Mouse (Mus musculus) limb, embryonic 13.5 days (tissue): ENCODE results near the gene Gpt2. TPM values are rescaled to one million over a fixed set of nuclear protein-coding genes. Genes with fewer than 3 reads are reported as not detected.

Source experiments
- ATAC-seq: fragments of 200-750 bp; cut with Nextera tagmentation; 2 replicates; pipeline ENCODE4 v1.8.0; 2017; ENCODE audit warnings: low read depth, moderate number of reproducible peaks, moderate TSS enrichment; ENCODE audit not compliant: low FRiP score
- H3K27ac ChIP-seq: fragments of 300-500 bp; sonication (generic); 2 replicates; pipeline ENCODE4 v1.5.1; 2015; ENCODE audit warnings: inconsistent platforms, mild to moderate bottlenecking, moderate library complexity
- H3K27me3 ChIP-seq: fragments of 300-500 bp; sonication (generic); 2 replicates; pipeline ENCODE4 v1.6.1; 2015; ENCODE audit warnings: mild to moderate bottlenecking, inconsistent platforms
- H3K36me3 ChIP-seq: fragments of 300-500 bp; sonication (generic); 2 replicates; pipeline ENCODE4 v1.6.1; 2015; ENCODE audit warnings: inconsistent platforms, mild to moderate bottlenecking, moderate library complexity
- H3K4me1 ChIP-seq: fragments of 300-500 bp; sonication (generic); 2 replicates; pipeline ENCODE4 v1.6.1; 2015; ENCODE audit warnings: inconsistent platforms
- H3K4me2 ChIP-seq: fragments of 300-500 bp; sonication (generic); replicated peaks from 2 replicates; pipeline ENCODE4 v1.6.1; 2015; ENCODE audit warnings: inconsistent platforms, mild to moderate bottlenecking, moderate library complexity
- H3K4me3 ChIP-seq: fragments of 300-500 bp; sonication (generic); 2 replicates; pipeline ENCODE4 v1.5.1; 2015; ENCODE audit warnings: moderate library complexity, mild to moderate bottlenecking, inconsistent platforms
- H3K9ac ChIP-seq: fragments of 300-500 bp; sonication (generic); 2 replicates; pipeline ENCODE4 v1.6.1; 2015; ENCODE audit warnings: mild to moderate bottlenecking, inconsistent platforms
- H3K9me3 ChIP-seq: fragments of 300-500 bp; sonication (generic); 2 replicates; pipeline ENCODE4 v1.6.1; 2016; ENCODE audit warnings: inconsistent platforms
- WGBS: fragments of 180-500 bp; shearing (Covaris S2); methylation state at CpG from one replicate; pipeline ENCODE4 v1.1.7; 2015; 5-methylcytosine and 5-hydroxymethylcytosine counted together
- polyA plus RNA-seq: library from polyadenylated mRNA; unstranded; fragments of >200 nt; fragmentation: Nextera tagmentation; extraction: Ambion mirVana; gene quantifications from 2 replicates; pipeline ENCODE4 v1.2.1, GENCODE M21; 2015

Gene Gpt2
- polyA plus RNA-seq, 1 experiment from 2014 or later, result 43.6 TPM

DNA sequence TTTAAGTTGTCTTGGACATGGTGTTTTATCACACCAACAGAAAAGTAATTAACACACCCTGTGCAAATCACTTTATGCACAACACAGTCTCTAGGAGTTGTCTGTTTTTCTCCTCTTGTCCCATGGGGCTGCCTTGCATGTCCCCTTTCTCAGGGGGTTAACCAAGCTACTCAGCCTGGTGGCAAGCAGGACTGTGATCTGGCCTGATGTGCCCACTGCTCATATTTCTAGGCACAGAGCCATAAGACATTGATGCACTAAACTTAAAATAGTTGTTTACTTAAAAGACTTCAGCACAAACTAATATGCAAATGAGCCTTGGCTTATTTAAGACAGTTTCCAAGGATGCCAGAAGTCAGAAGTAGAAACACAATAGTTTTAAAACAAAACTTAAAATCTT is 28.1 kb upstream of the Gpt2 start:
- no peak overlapping the region for H3K4me2 ChIP-seq
- no peaks in the 10 kb centered on the region for H3K4me1 ChIP-seq
- H3K9me3 ChIP-seq, result no peaks in the 10 kb centered on the region
- H3K27ac ChIP-seq, result no peak overlapping the region
- no peaks in the 10 kb centered on the region for H3K27me3 ChIP-seq
- H3K36me3 ChIP-seq, result no peaks in the 10 kb centered on the region
- H3K9ac ChIP-seq, result no peak overlapping the region
- no peak for ATAC-seq
- no peak overlapping the region for H3K4me3 ChIP-seq

DNA sequence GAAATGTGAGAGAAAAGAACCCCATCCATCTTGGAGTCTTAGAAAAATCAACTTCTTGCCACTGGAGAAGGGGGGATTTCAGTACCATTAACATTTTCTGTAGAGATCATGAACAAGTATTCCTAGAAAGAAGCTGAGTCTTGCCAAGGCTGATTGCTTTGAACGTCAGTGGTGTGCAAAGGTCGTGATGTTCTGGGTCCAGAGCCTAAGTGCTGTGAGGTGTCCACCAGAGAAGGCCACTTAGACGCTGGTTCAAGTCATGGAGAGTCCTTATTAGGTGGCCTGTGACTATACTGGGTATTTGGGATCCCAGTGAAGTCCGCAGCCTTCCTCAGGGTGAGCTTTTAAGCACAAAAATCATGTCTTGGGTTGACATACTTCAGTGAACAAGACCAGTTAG is 26.3 kb upstream of the Gpt2 start:
- no peaks in the 10 kb centered on the region for H3K36me3 ChIP-seq
- H3K4me1 ChIP-seq, result no peaks in the 10 kb centered on the region
- no peak overlapping the region for H3K4me3 ChIP-seq
- H3K27ac ChIP-seq, result no peak overlapping the region
- H3K27me3 ChIP-seq, result no peaks in the 10 kb centered on the region
- no peak overlapping the region for H3K9ac ChIP-seq
- H3K4me2 ChIP-seq, result no peak overlapping the region
- no peaks in the 10 kb centered on the region for H3K9me3 ChIP-seq
- no peak for ATAC-seq
- WGBS, result 78% methylated on average over 4 of the region's 4 CpGs

DNA sequence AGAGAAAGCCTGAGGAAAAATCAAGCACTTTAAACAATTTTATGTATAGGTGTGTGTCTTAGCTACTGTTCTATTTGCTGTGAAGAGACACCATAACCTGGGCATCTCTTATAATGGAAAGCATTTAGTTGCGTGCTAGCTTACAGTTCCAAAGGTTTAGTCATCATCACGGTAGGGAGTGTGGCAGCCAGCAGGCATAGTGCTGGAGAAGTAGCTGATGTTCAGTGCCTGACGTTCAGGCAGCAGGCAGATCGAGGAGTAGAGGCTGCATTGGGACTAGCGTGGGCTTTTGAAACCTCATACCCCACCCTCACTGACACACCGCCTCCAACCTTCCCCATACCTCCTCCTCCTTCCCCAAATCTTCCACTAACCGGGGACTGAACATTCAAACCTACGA is 21.6 kb upstream of the Gpt2 start:
- Histone ChIP-seq H3K36me3 (no peaks in the 10 kb centered on the region), H3K27ac (no peak overlapping the region), H3K9me3 (no peaks in the 10 kb centered on the region), H3K4me3 (no peak overlapping the region), H3K27me3 (no peaks in the 10 kb centered on the region), H3K4me1 (no peaks in the 10 kb centered on the region), H3K9ac (no peak overlapping the region), H3K4me2 (no peak overlapping the region)
- WGBS, result 78% methylated on average over 8 of the region's 8 CpGs
- ATAC-seq, result no peak

DNA sequence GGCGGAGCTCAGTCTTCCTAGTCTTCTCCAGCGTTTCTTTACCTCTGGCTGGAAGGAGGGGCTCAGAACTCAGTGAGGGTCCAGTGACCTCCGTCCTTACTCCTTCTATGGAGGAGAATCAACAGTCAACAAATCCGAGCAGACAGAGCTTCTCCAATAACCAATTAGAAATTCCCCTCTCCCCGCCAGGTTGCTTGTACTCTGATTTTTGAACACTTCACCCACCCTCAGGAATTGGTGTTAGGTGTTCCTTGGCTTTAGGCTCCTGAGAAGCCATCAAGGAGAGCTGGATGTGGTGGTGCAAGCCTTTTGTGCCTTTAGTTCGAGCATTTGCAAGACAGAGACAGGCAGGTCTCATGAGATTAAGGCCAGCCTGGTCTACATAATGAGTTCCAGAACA is 19.6 kb upstream of the Gpt2 start:
- 69% methylated on average over 6 of the region's 6 CpGs for WGBS
- H3K4me3 ChIP-seq, result no peak overlapping the region
- H3K9me3 ChIP-seq, result no peaks in the 10 kb centered on the region
- H3K27ac ChIP-seq, result no peak overlapping the region
- H3K4me1 ChIP-seq, result no peaks in the 10 kb centered on the region
- H3K27me3 ChIP-seq, result no peaks in the 10 kb centered on the region
- H3K4me2 ChIP-seq, result no peak overlapping the region
- H3K36me3 ChIP-seq, result no peaks in the 10 kb centered on the region
- ATAC-seq, result no peak
- H3K9ac ChIP-seq, result no peak overlapping the region

DNA sequence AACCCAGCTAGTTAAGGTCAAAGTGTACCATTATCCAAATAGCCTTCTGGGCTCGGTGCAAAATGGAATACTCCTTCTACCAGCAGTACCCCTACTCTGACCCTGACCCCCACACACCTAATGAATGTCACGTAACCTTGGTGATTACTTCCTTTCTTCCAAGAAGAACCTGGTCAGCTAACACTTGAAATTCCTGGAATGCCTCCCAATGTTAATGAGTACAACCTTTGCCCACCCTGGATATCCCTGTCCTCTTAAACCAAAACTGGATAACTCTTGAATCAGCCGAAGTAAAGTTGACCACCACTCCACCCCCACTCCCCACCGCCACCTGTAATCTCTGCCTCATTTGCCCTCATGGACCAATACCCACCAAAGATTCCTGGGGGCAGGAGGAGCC is 19.1 kb upstream of the Gpt2 start:
- H3K27ac ChIP-seq, result no peak overlapping the region
- ATAC-seq, result no peak
- no peaks in the 10 kb centered on the region for H3K36me3 ChIP-seq
- no peak overlapping the region for H3K4me3 ChIP-seq
- H3K9ac ChIP-seq, result no peak overlapping the region
- 58% methylated on average over 4 of the region's 4 CpGs for WGBS
- H3K4me2 ChIP-seq, result no peak overlapping the region
- H3K9me3 ChIP-seq, result no peaks in the 10 kb centered on the region
- no peaks in the 10 kb centered on the region for H3K27me3 ChIP-seq
- no peaks in the 10 kb centered on the region for H3K4me1 ChIP-seq

DNA sequence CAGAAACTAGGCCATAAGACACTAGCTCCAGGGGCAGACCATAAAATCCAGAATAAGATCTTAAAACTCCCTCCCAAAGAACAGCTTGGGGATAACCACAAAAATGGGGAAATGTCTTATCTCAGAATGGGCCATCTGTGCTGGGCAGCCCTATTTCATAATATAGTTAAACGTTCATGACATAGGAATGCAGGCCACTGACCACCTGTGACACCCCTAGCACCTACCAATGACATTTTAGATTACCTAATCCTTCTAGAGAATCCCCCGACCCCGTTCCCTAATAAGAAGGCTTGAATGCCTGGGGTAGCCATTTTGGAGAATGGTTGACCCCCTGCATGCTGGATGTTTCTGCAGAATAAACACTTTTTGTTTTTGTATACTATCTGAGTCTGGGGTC is 17.5 kb upstream of the Gpt2 start:
- H3K27ac ChIP-seq, result no peak overlapping the region
- H3K9ac ChIP-seq, result no peak overlapping the region
- no peak overlapping the region for H3K4me3 ChIP-seq
- no peaks in the 10 kb centered on the region for H3K27me3 ChIP-seq
- WGBS, result 72% methylated on average over 3 of the region's 3 CpGs
- no peaks in the 10 kb centered on the region for H3K36me3 ChIP-seq
- ATAC-seq, result no peak
- H3K4me2 ChIP-seq, result no peak overlapping the region
- H3K4me1 ChIP-seq, result no peaks in the 10 kb centered on the region
- H3K9me3 ChIP-seq, result no peaks in the 10 kb centered on the region

DNA sequence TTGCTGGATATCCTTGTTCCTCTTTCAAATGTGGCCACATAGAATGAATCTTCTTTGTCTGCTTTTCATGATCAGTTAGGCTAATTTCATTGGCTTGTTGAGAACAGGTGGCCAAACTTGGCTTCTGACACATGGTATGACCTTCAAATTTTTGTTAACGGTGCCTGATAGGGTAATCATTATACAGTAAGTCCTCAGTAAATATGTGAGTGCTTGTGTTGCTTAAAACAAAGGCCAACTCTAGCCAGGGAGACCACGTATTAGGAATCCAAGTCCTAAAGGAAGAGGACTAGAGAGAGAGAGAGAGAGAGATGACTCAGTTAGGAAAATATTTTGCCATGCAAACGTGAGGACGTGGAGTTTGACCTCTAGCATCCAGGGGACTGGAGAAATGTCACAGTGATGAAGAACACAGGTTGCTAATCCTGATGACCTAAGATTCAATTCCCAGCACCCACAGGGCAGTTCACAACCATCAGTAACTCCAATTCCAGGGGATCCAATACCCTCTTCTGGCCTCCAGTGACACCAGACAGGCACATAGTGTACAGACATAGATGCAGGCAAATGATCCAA is 15.3 kb upstream of the Gpt2 start:
- no peaks in the 10 kb centered on the region for H3K4me1 ChIP-seq
- no peak overlapping the region for H3K4me3 ChIP-seq
- no peak overlapping the region for H3K27ac ChIP-seq
- H3K9ac ChIP-seq, result no peak overlapping the region
- H3K4me2 ChIP-seq, result no peak overlapping the region
- H3K36me3 ChIP-seq, result no peaks in the 10 kb centered on the region
- WGBS, result 78% methylated on average over 4 of the region's 4 CpGs
- H3K9me3 ChIP-seq, result no peaks in the 10 kb centered on the region
- no peaks in the 10 kb centered on the region for H3K27me3 ChIP-seq
- ATAC-seq, result no peak

DNA sequence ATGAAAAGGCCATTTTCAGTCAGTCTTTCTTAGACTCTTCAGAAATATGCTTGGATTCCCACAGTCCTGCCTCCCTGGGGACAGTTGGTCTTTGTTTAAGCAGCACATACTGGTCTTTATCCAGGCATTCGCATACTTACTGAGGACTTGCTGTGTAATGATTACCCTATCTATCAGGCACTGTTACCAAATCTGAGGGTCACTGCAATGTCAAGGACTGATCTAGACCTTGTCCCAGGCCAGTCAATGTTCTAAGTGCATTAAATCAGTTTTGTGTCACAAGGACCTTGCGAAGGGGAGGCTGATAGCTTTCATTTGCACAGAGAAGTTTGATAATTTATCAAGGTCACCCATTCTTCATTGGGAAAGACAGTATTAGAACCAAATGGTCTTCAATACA is 14.0 kb upstream of the Gpt2 start:
- no peak for ATAC-seq
- no peak overlapping the region for H3K4me3 ChIP-seq
- no peaks in the 10 kb centered on the region for H3K36me3 ChIP-seq
- no peak overlapping the region for H3K9ac ChIP-seq
- WGBS, result 91% methylated on average over 2 of the region's 2 CpGs
- no peaks in the 10 kb centered on the region for H3K9me3 ChIP-seq
- H3K4me1 ChIP-seq, result 0 out of 2 replicates have a peak, but pooled peaks cover 3% of the 10 kb centered on the region
- no peaks in the 10 kb centered on the region for H3K27me3 ChIP-seq
- H3K4me2 ChIP-seq, result no peak overlapping the region
- no peak overlapping the region for H3K27ac ChIP-seq

DNA sequence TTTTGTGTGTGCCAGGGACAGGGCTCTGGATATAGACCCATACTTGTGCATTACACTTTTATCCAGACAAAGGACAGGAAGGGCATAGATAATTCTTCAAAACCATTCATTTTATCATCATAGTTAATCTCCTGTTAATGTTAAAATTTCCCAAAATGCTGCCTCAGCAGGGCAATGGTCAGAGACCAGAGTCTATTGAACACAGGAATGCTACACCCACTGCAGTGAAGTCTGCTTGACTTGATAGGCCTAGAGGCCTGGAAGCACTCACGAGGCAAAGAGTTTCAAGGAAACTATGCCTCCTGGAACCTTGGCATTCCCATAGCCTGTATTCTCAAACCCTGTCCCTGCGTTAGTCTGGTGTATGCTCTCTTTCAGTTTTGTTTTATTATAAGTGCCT is 12.7 kb upstream of the Gpt2 start:
- no peaks in the 10 kb centered on the region for H3K9me3 ChIP-seq
- 88% methylated on average over 2 of the region's 2 CpGs for WGBS
- no peak overlapping the region for H3K4me3 ChIP-seq
- no peak overlapping the region for H3K4me2 ChIP-seq
- ATAC-seq, result no peak
- no peaks in the 10 kb centered on the region for H3K27me3 ChIP-seq
- no peaks in the 10 kb centered on the region for H3K36me3 ChIP-seq
- no peak overlapping the region for H3K9ac ChIP-seq
- H3K4me1 ChIP-seq, result 0 out of 2 replicates have a peak, but pooled peaks cover 3% of the 10 kb centered on the region
- H3K27ac ChIP-seq, result no peak overlapping the region

DNA sequence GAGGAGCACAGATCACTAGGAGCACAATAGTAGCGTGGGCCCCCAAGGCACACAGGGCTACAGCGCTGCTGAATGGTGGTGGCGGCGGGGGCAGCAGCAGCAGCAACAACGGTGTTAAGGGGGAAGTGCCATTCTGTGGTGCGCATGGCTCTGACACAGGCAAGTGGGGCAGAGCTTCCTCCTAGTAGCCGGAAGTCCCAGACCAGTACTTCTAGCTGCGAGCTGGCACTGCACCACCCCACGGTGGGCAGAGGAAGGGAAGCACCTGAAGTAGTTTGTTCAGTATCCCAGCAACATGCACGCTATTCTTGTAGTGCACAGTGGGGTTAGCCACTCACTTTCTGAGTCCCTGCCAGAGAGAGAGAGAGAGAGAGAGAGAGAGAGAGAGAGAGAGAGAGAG is 10.5 kb upstream of the Gpt2 start:
- 0 out of 2 replicates have a peak, but pooled peaks cover 3% of the 10 kb centered on the region for H3K4me1 ChIP-seq
- no peak overlapping the region for H3K4me3 ChIP-seq
- no peak overlapping the region for H3K9ac ChIP-seq
- no peak for ATAC-seq
- H3K27ac ChIP-seq, result no peak overlapping the region
- H3K27me3 ChIP-seq, result no peaks in the 10 kb centered on the region
- H3K36me3 ChIP-seq, result no peaks in the 10 kb centered on the region
- no peaks in the 10 kb centered on the region for H3K9me3 ChIP-seq
- 34% methylated on average over 10 of the region's 10 CpGs for WGBS
- H3K4me2 ChIP-seq, result peak overlapping the region; percentile 39

DNA sequence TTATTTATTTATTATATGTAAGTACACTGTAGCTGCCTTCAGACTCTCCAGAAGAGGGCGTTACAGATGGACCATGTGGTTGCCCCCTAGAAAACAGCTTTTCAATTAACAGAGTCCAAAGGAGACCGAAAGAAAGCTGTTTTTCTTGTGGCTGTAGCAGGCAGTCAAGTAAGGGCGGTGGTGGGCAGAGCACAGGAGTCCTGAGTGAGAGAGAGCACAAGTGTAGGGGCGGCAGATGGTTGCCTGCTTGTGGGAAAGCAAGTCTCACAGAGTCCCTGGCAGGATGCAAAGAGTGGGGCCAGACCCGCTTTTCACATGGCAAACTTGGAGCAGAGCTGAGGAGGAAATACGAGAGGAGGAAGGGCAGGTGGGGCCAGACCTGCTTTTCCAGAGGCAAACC is 9.9 kb upstream of the Gpt2 start:
- Histone ChIP-seq H3K27me3 (no peaks in the 10 kb centered on the region), H3K36me3 (no peaks in the 10 kb centered on the region), H3K4me2 (no peak overlapping the region), H3K9me3 (no peaks in the 10 kb centered on the region), H3K4me1 (0 out of 2 replicates have a peak, but pooled peaks cover 3% of the 10 kb centered on the region), H3K9ac (no peak overlapping the region), H3K4me3 (no peak overlapping the region), H3K27ac (no peak overlapping the region)
- 56% methylated on average over 6 of the region's 6 CpGs for WGBS
- ATAC-seq, result no peak

DNA sequence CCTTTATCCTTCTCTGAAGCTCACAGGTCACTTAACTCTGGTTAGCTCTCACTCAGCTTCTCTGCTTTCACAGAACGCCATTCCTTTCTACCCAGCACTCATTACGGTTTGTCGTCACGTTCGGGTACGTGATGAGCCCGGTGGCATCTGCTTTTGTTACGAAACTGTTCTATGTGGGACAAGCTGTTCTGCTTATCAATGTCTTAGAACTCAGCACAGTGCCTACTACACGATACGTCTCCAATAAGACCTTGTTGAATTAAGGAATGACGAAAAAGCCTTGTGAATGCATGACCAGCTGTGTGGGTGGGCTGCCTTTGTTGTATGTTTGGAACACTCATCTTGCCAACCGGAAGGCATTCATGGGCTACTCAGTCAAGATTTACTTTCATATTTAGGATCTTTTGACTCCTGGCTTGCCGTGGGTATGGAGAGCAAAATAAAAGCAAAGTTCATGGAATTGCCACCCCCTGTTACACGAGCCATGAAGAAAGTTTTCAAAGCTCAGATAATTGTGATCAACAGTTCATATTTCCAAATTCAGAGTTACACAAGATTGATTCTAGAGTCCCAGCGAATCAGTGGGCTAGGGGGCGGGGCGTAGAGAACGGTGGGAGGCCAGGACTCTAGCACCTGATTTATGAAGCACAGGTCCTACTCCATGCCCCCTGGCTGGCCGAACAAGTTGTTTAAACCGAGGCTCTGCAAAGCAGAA is 4.3 kb upstream of the Gpt2 start:
- no peak overlapping the region for H3K4me2 ChIP-seq
- no peaks in the 10 kb centered on the region for H3K27me3 ChIP-seq
- H3K9ac ChIP-seq, result no peak overlapping the region
- H3K4me1 ChIP-seq, result no peaks in the 10 kb centered on the region
- no peaks in the 10 kb centered on the region for H3K36me3 ChIP-seq
- no peaks in the 10 kb centered on the region for H3K9me3 ChIP-seq
- no peak overlapping the region for H3K27ac ChIP-seq
- no peak overlapping the region for H3K4me3 ChIP-seq
- 80% methylated on average over 20 of the region's 20 CpGs for WGBS
- ATAC-seq, result no peak

DNA sequence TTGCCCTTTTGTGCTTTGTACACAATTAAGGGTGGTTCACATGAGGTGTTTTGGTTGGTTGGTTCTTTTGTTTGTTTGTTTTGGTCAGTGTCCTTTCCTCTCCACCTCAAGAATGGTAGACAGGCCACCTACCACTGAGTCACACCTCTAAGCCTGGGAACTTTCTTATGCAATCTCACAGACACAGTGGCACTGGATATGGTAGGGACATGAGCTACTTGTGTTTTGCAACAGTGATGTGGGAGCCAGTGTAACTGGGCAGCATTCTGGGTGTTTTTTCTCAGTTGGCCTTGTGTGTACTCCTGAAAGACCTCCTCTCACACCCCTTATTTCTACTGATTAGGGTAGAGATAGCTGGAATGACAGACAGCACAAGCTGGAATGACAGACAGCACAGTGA is 3.7 kb upstream of the Gpt2 start:
- no peak overlapping the region for H3K4me3 ChIP-seq
- H3K4me2 ChIP-seq, result no peak overlapping the region
- H3K4me1 ChIP-seq, result peaks cover 5% of the 10 kb centered on the region
- no peak overlapping the region for H3K9ac ChIP-seq
- ATAC-seq, result no peak
- no peaks in the 10 kb centered on the region for H3K9me3 ChIP-seq
- H3K27me3 ChIP-seq, result no peaks in the 10 kb centered on the region
- no peak overlapping the region for H3K27ac ChIP-seq
- H3K36me3 ChIP-seq, result no peaks in the 10 kb centered on the region
